Mouse (Mus musculus) ES-E14 (cell line): ENCODE data around the gene Dab1. TPM values are rescaled to one million over a fixed set of nuclear protein-coding genes. Genes with fewer than 3 reads are reported as not detected.

Experiments
- DNase-seq: peaks from one replicate; pipeline ENCODE4 v3.0.0-alpha.2; 2013; ENCODE audit warnings: low read depth, low spot score
- H3K27ac ChIP-seq: 2 replicates; pipeline ENCODE4 v1.5.1; 2012; ENCODE audit warnings: low read depth, mild to moderate bottlenecking, low read length, moderate library complexity, mixed read lengths; ENCODE audit not compliant: poor library complexity, insufficient read depth, severe bottlenecking
- H3K36me3 ChIP-seq: 2 replicates; pipeline ENCODE4 v1.6.1; 2012; ENCODE audit warnings: mild to moderate bottlenecking, low read length, moderate library complexity, mixed read lengths; ENCODE audit not compliant: control insufficient read depth, poor library complexity, insufficient read depth, severe bottlenecking
- H3K4me1 ChIP-seq, 2 experiments: fragments of 150-350 bp in 1 of 2; sonication (generic) in 1 of 2; 2 replicates each; pipeline ENCODE4 v1.6.1; 2012; ENCODE audit warnings: low read length in 2 of 2, mild to moderate bottlenecking in 1 of 2, mixed read lengths in 1 of 2; ENCODE audit not compliant: control insufficient read depth in 2 of 2, insufficient read depth in 2 of 2, poor library complexity in 1 of 2
- H3K4me3 ChIP-seq, 2 experiments: fragments of 150-350 bp in 1 of 2; sonication (generic) in 1 of 2; 2 replicates each; pipeline ENCODE4 v1.5.1; 2012; ENCODE audit warnings: low read length in 2 of 2, low read depth in 1 of 2, mild to moderate bottlenecking in 1 of 2, mixed read lengths in 1 of 2; ENCODE audit not compliant: insufficient read depth in 1 of 2, poor library complexity in 1 of 2, severe bottlenecking in 1 of 2
- H3K9ac ChIP-seq: 2 replicates; pipeline ENCODE4 v1.6.1; 2012; ENCODE audit warnings: low read depth, mild to moderate bottlenecking, low read length, mixed read lengths; ENCODE audit not compliant: poor library complexity, insufficient read depth, severe bottlenecking
- H3K9me3 ChIP-seq: fragments of 150-350 bp; sonication (generic); 2 replicates; pipeline ENCODE4 v1.6.1; 2012; ENCODE audit warnings: low read depth, mild to moderate bottlenecking, low read length; ENCODE audit not compliant: control insufficient read depth, insufficient read depth
- CHD2 ChIP-seq: IDR thresholded peaks from 2 replicates; pipeline ENCODE4 v1.6.1; 2014; ENCODE audit warnings: mild to moderate bottlenecking, low read depth, low read length, inconsistent platforms
- HCFC1 ChIP-seq: IDR thresholded peaks from 2 replicates; pipeline ENCODE4 v1.6.1; 2012; ENCODE audit warnings: low read length, inconsistent platforms, borderline replicate concordance; ENCODE audit not compliant: insufficient read depth
- MAFK ChIP-seq: IDR thresholded peaks from 2 replicates; pipeline ENCODE4 v1.6.1; 2014; ENCODE audit warnings: mild to moderate bottlenecking, low read depth, low read length, inconsistent platforms; ENCODE audit not compliant: insufficient read depth
- ZC3H11A ChIP-seq: IDR thresholded peaks from 2 replicates; pipeline ENCODE4 v1.6.1; 2012; ENCODE audit warnings: low read depth, mild to moderate bottlenecking, inconsistent platforms, low read length, borderline replicate concordance
- ZNF384 ChIP-seq: IDR thresholded peaks from 2 replicates; pipeline ENCODE4 v1.6.1; 2012; ENCODE audit warnings: low read depth, low read length, inconsistent platforms
- in situ Hi-C, 2 experiments: fragments of 600-800 bp; cut with MboI; formaldehyde crosslinking; loops; one replicate each; pipeline ENCODE4 v1.15.1; 2025; ENCODE audit warnings: low sequenced_read_pairs in 2 of 2, inconsistent platforms in 1 of 2; ENCODE audit not compliant: unreplicated experiment in 2 of 2
- total RNA-seq: library from RNA; depleted of rRNA; stranded (reverse); fragments of 300-350 nt; gene quantifications from 2 replicates; pipeline ENCODE4 v1.2.3, GENCODE M21; 2012

Gene Dab1
- total RNA-seq, 1 experiment, result 7.9 TPM

DNA sequence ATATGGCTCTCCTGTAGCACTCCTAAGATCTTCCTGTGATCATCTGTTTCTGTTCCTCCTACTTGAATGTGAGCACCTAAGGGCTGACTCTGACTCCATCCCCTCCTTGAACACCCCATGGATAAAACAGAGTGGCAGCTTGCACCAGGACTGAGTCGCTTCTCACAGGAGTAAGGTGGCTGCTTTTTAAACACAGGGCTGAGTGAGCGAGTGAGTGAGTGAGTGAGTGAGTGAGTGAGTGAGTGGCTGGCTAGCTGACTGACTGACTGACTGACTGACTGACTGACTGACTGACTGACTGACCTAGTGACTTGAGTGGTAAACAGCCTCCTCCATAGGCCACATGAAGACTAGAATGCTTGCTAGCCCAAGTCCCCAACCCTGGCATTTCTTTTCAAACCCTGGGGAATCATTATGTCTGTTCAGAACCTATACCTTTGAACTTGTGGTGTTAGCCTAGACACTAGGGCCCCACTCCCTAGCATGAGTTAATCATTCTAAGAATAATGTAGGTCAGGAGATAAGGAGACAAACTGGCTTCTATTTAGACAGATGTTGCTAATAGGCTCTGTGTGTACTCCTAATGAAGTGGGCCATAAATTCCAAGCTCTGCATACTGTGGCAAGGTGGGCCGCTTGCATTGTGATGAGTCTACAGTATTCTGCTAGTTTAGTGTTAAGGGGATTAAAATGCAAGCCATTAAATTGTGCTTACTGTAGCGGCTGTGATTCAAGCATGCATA lies 910.9 kb downstream of the Dab1 start:
- Histone ChIP-seq H3K36me3 (no peaks in the 10 kb centered on the region), H3K27ac (no peak overlapping the region), H3K4me3 (no peak overlapping the region), H3K9me3 (no peaks in the 10 kb centered on the region), H3K4me1 (no peaks in the 10 kb centered on the region), H3K9ac (no peak overlapping the region)
- TF ChIP-seq MAFK, result no peak
- TF ChIP-seq ZC3H11A, result no peak
- no peak for TF ChIP-seq CHD2
- TF ChIP-seq ZNF384, result no peak
- no peak for TF ChIP-seq HCFC1
- no peak for DNase-seq
- in situ Hi-C loops, result no loop called here

GRCm38 (mm10) chr4:104532846-104533245 lies 913.7 kb downstream of the Dab1 start:
- Histone ChIP-seq H3K4me3 (no peak overlapping the region), H3K27ac (no peak overlapping the region), H3K4me1 (no peaks in the 10 kb centered on the region), H3K9me3 (no peaks in the 10 kb centered on the region), H3K9ac (no peak overlapping the region), H3K36me3 (no peaks in the 10 kb centered on the region)
- no peak for TF ChIP-seq CHD2
- TF ChIP-seq ZNF384, result no peak
- no peak for TF ChIP-seq HCFC1
- TF ChIP-seq ZC3H11A, result no peak
- no peak for TF ChIP-seq MAFK
- in situ Hi-C loops, result no loop called here
- no peak for DNase-seq

DNA sequence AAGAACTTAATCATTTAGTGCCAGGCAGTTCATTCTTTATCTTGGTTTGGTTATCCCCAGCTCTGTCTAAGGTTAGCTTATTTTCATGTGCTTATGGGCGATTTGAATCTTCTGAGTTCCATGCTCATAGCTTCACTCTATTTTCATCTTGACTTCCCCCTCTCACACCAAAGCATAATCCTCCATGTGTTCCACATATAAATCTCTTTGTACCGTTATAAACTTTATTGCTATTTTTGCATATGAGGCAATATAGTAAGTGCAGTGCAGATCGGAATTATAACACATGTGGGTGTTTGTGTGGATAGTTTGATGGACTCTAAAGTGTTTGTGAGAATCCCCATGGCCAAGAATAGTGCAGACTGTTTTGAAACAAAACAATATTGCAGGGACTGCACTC lies 919.3 kb downstream of the Dab1 start:
- H3K27ac ChIP-seq, result no peak overlapping the region
- no peak for DNase-seq
- no peak overlapping the region for H3K4me3 ChIP-seq
- no peak overlapping the region for H3K9ac ChIP-seq
- no peak for TF ChIP-seq HCFC1
- no peaks in the 10 kb centered on the region for H3K36me3 ChIP-seq
- no peaks in the 10 kb centered on the region for H3K9me3 ChIP-seq
- in situ Hi-C loops, result no loop called here
- no peaks in the 10 kb centered on the region for H3K4me1 ChIP-seq

- no peak for DNase-seq
- H3K9me3 ChIP-seq, result no peaks in the 10 kb centered on the region
- TF ChIP-seq CHD2, result no peak
- no peak for TF ChIP-seq MAFK
- no peak for TF ChIP-seq ZC3H11A
- TF ChIP-seq ZNF384, result no peak
- no peak for TF ChIP-seq HCFC1
- in situ Hi-C loops, result no loop called here
- no peak overlapping the region for H3K27ac ChIP-seq
- H3K4me3 ChIP-seq, result no peak overlapping the region
- no peak overlapping the region for H3K9ac ChIP-seq
- no peaks in the 10 kb centered on the region for H3K36me3 ChIP-seq
- H3K4me1 ChIP-seq, result no peaks in the 10 kb centered on the region
Observed at GRCm38 (mm10) chr4:104539047-104539446, 919.9 kb downstream of the Dab1 start.

- in situ Hi-C loops, result no loop called here
- H3K4me3 ChIP-seq, result no peak overlapping the region
- TF ChIP-seq ZC3H11A, result no peak
- no peak for TF ChIP-seq ZNF384
- no peak for TF ChIP-seq MAFK
- no peak for TF ChIP-seq CHD2
- TF ChIP-seq HCFC1, result no peak
Observed at GRCm38 (mm10) chr4:104547091-104547490, 927.9 kb downstream of the Dab1 start.

More at GRCm38 (mm10) chr4:104547091-104547490, 927.9 kb downstream of the Dab1 start:
- H3K36me3 ChIP-seq, result no peaks in the 10 kb centered on the region
- no peak for DNase-seq
- H3K4me1 ChIP-seq, result no peaks in the 10 kb centered on the region
- no peaks in the 10 kb centered on the region for H3K9me3 ChIP-seq
- H3K9ac ChIP-seq, result no peak overlapping the region
- H3K27ac ChIP-seq, result no peak overlapping the region
